Mouse (Mus musculus) T-cell, adult 2 months (primary cell): Measurements from ENCODE around the gene Olfr1061.
"Not testable (repeated sequence)": the region's sequence is repeated elsewhere in the genome, so short reads cannot be mapped to it uniquely, and the experiment has no call there.

Source experiments
- DNase-seq: peaks from one replicate; pipeline ENCODE4 v3.0.0; 2022; ENCODE audit warnings: low spot score

Olfr1061 gene

DNA sequence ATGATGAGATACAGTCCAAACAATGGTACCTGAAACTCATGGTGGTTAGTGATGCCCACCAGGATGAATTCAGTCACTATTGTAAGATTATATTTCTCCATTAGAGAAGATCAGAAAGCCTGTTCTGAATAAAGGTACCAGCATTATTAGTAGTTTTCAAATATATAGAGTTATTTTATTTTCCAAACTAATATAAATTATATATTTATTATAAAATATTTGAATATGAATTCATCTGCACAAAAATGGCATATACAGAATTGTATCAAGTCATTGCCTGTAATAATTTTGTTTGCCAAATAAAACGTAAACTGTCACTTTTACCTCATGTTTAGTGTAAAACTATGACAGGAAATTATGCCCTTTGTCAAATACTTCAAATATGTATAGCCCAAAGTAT, at the start of gene Olfr1061:
Gene Olfr1061 (minus strand): TSS at position 101 of the 400 bp plus-strand sequence.
- no peak for DNase-seq

DNA sequence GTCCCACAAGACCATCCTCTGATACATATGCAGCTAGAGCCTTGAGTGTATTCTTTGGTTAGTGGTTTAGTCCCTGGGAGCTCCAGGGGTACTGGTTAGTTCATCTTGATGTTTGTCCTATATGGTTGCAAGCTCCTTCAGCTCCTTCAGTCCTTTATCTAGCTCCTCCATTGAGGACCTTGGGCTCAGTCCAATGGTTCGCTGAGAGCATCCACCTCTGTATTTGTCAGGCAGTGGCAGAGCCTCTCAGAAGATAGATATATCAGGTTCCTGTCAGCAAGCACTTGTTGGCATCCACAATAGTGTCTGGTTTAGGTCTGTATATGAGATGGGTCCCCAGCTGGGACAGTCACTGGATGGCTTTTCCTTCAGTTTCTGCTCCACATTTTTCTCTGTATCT, 46.6 kb upstream of the Olfr1061 start:
- DNase-seq: no peak

DNA sequence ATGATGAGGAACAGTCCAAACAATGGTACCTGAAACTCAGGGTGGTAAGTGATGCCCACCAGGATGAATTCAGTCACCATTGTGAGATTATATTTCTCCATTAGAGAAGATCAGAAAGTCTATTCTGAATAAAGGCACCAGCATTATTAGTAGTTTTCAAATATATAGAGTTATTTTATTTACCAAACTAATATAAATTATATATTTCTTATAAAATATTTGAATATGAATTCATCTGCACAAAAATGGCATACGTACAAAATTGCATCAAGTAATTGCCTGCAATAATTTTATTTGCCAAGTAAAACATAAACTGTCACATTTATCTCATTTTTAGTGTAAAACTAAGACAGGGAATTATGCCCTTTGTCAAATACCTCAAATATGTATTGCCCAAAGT, 42.3 kb upstream of the Olfr1061 start, which contains the start of gene Olfr1066:
Gene Olfr1066 (minus strand): TSS at position 101 of the 400 bp plus-strand sequence.
- no peak for DNase-seq

DNA sequence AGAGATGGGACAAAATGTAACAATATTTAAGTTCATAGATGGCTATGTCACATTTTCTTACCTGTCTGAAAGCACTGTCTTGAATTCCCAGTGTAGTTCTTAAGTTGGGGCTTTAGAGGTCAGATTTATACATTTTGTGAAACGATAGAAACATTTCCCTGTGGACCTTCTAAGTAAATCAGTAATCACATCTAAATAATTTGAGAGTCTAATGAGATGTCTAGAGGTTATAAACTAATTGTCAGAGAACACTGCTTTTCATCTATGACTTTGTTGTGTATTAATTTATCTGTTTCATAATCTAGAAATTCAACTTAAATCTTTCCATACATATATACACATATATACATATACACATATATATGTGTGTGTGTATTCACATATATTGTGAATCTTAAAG, 36.6 kb upstream of the Olfr1061 start, which contains the start of gene Olfr1065:
Gene Olfr1065 (minus strand): TSS at position 101 of the 400 bp plus-strand sequence.
- DNase-seq: not testable (repeated sequence)

DNA sequence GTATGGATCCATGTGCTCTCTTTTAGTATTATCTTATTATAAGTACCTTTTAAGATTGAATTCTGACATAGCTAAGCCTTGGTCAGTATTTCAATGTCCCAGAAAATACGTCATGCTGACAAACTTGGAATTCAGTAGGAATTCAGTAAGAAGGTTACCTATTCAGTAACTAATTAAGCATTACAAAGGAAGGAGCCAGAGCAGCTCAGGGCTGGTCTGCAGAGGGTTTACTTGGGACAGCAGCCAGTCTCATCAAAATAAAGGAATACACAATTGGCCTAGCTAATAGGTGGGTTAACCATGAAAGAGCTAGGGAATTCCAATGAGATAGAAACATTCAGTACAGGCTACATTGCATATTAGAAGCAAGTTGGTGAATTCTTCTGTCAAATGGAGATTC, 28.3 kb upstream of the Olfr1061 start:
- not testable (repeated sequence) for DNase-seq

DNA sequence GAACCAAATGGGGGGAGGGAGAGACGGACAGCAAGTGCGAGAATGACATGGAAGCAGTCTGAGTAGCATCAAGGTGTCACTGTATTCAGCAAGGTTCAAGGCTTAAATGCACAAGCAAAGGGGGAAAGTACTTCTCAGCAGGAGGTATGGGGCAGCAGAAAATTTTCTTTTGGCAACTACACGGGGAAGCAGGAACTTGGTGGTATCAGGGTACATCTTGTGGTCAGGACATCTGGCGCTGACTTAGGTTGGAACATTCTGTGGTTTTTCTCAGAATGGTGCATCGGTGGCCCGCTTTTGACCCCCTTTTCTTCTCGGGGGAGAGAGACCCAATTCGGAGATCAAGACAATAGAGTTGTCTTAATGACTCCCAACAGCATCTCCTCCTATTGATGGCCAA, 14.7 kb upstream of the Olfr1061 start:
- not testable (repeated sequence) for DNase-seq

DNA sequence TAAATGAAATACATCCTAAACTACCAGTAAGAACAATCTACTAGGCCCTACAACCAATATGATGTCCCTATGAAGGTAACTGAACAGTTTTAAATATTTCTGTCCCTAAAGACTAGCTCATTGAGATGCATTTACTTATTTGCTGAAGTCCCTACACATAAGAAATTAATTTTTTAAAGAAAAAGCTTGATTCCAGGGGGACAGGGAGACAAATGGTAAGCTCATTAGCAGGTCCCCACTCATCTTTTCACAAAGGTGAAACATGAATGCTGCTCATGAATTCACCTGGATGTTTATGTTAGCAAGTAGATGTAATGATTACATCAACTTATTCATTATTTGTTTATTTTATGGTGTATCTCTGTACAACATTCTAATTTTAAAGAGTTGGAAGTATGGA, 12.8 kb upstream of the Olfr1061 start, which contains the start of gene Olfr1062:
Gene Olfr1062 (minus strand): TSS at position 101 of the 400 bp plus-strand sequence.
- DNase-seq: not testable (repeated sequence)

DNA sequence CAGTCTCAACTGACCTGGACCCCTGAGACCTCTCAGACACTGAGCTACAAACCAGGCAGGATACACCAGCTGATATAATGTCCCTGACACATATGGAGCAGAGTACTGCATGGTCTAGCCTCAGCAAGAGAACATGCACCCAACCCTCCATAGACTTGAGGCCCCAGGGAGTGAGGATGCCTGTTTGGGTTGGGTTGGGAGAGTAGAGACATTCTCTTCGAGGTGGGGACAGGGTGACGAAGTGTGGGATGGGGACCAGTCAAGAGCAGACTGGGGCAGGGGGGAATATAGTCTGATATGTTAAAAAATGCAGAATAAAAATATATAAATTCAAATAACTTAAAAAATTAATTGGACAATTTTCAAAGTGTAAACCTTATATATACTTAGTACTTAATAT, 18.7 kb downstream of the Olfr1061 start:
- DNase-seq: no peak

DNA sequence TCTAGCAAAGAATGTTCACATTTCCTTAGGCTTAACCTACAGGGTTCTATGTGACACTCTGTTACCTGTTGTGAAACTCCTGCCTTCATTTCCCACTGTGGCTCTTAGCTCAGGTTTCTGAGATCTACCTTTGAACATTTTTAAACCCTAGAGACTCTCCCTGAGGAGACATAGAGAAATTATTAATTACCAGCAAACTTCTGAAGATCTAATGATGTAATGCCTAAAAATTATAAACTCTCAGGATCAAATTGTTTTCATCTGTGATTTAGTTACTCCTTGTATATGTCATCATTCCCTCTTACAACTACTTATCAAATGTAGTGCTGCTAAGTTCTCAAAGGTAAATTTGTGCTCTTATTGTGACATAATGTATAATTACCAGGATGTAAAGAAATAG, 25.4 kb downstream of the Olfr1061 start, which contains the start of gene Olfr1058:
Gene Olfr1058 (minus strand): TSS at position 101 of the 400 bp plus-strand sequence.
- DNase-seq: not testable (repeated sequence)

DNA sequence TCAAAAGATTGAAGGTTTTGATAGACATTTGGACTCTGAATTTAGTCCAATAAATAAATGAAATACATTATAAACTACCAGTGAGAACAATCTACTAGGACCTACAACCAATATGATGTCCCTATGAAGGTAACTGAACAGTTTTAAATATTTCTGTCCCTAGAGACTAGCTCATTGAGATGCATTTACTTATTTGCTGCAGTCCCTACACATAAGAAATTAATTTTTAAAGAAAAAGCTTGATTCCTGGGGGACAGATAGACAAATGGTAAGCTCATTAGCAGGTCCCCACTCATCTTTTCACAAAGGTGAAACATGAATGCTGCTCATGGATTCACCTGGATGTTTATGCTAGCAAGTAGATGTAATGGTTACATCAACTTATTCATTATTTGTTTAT, 35.6 kb downstream of the Olfr1061 start, which contains the start of gene Olfr1057:
Gene Olfr1057 (minus strand): TSS at position 101 of the 400 bp plus-strand sequence.
- no peak for DNase-seq

DNA sequence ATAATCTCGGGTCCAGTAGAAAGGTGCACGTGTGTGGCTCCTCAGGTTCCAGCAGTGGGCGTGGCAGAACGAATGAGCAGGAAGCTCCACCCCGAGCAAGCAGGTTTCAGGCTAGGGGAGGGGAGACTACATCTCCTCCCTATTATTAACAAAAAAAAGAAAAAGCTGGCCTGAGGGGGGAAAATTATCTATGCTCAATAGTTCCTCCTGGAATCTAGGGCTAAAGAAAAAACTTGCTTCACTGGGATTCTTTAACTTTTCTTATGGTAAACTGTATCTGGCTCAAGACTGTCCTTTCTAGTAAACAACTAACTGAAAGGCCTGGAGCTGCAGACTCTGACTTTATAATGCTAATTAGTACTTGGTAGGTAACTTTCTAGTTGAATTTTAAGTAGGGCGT, 47.5 kb downstream of the Olfr1061 start:
- DNase-seq: not testable (repeated sequence)
